Mouse (Mus musculus) liver, embryonic 14.5 days (tissue): ENCODE data around the gene Pdpk1. TPM values are rescaled to one million over a fixed set of nuclear protein-coding genes. Genes with fewer than 3 reads are reported as not detected.

ENCODE experiments used
- ATAC-seq: fragments of 200-750 bp; cut with Nextera tagmentation; 2 replicates; pipeline ENCODE4 v1.8.0; 2017; ENCODE audit warnings: moderate number of reproducible peaks, mild to moderate bottlenecking, moderate library complexity; ENCODE audit not compliant: insufficient read depth
- DNase-seq, 3 experiments: peaks; one replicate each; pipeline ENCODE4 v3.0.0-alpha.2; 2012 to 2013; ENCODE audit warnings: low read depth in 3 of 3, low spot score in 3 of 3
- H3K27ac ChIP-seq: fragments of 300-500 bp; sonication (generic); 2 replicates; pipeline ENCODE4 v1.5.1; 2014; ENCODE audit warnings: moderate library complexity, mild to moderate bottlenecking, control low read depth, inconsistent platforms
- H3K27me3 ChIP-seq: fragments of 300-500 bp; sonication (generic); 2 replicates; pipeline ENCODE4 v1.6.1; 2014; ENCODE audit warnings: mild to moderate bottlenecking, low read length, moderate library complexity; ENCODE audit not compliant: control insufficient read depth, insufficient read depth
- H3K36me3 ChIP-seq: fragments of 300-500 bp; sonication (generic); replicated peaks from 2 replicates; pipeline ENCODE4 v1.6.1; 2014; ENCODE audit warnings: low read depth; ENCODE audit not compliant: control insufficient read depth, insufficient read depth
- H3K4me1 ChIP-seq, 2 experiments: fragments of 200-500 bp in 1 of 2; fragments of 300-500 bp in 1 of 2; sonication (generic) in 1 of 2; replicated peaks; 2 replicates each; pipeline ENCODE4 v1.6.1; 2012 to 2014; ENCODE audit warnings: antibody characterized with exemption in 1 of 2, inconsistent platforms in 1 of 2, low read length in 1 of 2; ENCODE audit not compliant: control insufficient read depth in 2 of 2, insufficient read depth in 2 of 2
- H3K4me2 ChIP-seq: fragments of 300-500 bp; sonication (generic); 2 replicates; pipeline ENCODE4 v1.6.1; 2014; ENCODE audit warnings: low read depth, mild to moderate bottlenecking, control low read depth, moderate library complexity
- H3K4me3 ChIP-seq, 2 experiments: fragments of 200-500 bp in 1 of 2; fragments of 300-500 bp in 1 of 2; sonication (generic) in 1 of 2; 2 replicates each; pipeline ENCODE4 v1.5.1; 2012 to 2014; ENCODE audit warnings: low read depth in 2 of 2, low read length in 2 of 2, mild to moderate bottlenecking in 2 of 2, control low read depth in 1 of 2, inconsistent platforms in 1 of 2, moderate library complexity in 1 of 2; ENCODE audit not compliant: insufficient read depth in 1 of 2
- H3K9ac ChIP-seq: fragments of 300-500 bp; sonication (generic); replicated peaks from 2 replicates; pipeline ENCODE4 v1.6.1; 2014; ENCODE audit warnings: mild to moderate bottlenecking, control low read depth, moderate library complexity
- H3K9me3 ChIP-seq: fragments of 300-500 bp; sonication (generic); 2 replicates; pipeline ENCODE4 v1.6.1; 2016; ENCODE audit warnings: low read length, mixed read lengths; ENCODE audit not compliant: control insufficient read depth
- CTCF ChIP-seq: IDR thresholded peaks from 2 replicates; pipeline ENCODE4 v1.5.1; 2016; ENCODE audit warnings: antibody characterized with exemption, low read depth, control low read depth
- EP300 ChIP-seq: IDR thresholded peaks from 2 replicates; pipeline ENCODE4 v1.6.1; 2016; ENCODE audit warnings: antibody characterized with exemption, low read depth
- WGBS: fragments of 180-500 bp; shearing (Covaris S2); extraction: QIAGEN DNeasy Blood & Tissue Kit; methylation state at CpG from one replicate; pipeline ENCODE4 v1.1.7; 2014; ENCODE audit not compliant: insufficient replicate concordance; 5-methylcytosine and 5-hydroxymethylcytosine counted together
- polyA plus RNA-seq, 2 experiments: library from polyadenylated mRNA; depleted of rRNA in 1 of 2; stranded (reverse) in 1 of 2; unstranded in 1 of 2; fragments of >200 nt; fragmentation: Nextera tagmentation in 1 of 2; extraction: Ambion mirVana in 1 of 2; gene quantifications; 2 replicates each; pipeline versions ENCODE4 v1.2.1 to v1.2.3; 2012 to 2014

Gene Pdpk1
- polyA plus RNA-seq, 2 experiments: 9.7 to 24.5 TPM

DNA sequence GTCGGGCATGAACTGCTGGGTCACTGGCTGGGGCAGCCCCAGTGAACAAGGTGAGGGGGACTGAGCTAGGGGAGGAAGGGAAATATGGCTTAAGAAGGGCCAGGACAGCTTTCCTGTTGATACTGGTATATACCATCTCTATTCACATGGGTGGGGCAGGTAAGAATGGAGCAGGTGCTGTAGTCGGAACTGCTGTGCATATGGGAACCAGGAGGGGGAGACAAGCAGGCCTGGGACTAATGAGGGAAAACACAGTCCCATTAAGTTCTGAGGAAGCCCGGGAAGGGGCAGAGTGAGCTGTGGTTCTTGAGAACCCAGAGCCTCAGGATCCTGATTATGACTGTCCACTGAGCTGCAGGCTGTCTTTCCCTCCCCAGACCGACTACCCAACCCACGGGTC lies 106.2 kb downstream of the Pdpk1 start:
- no peak for TF ChIP-seq CTCF
- TF ChIP-seq EP300: no peak
- no peak overlapping the region for H3K4me3 ChIP-seq
- H3K4me1 ChIP-seq: no peaks in the 10 kb centered on the region
- DNase-seq (no peak), ATAC-seq (no peak)
- H3K4me2 ChIP-seq: no peak overlapping the region
- no peaks in the 10 kb centered on the region for H3K27me3 ChIP-seq
- H3K9me3 ChIP-seq: no peaks in the 10 kb centered on the region
- WGBS: 41% methylated on average over 5 of the region's 5 CpGs
- H3K27ac ChIP-seq: no peak overlapping the region
- peaks cover 4% of the 10 kb centered on the region for H3K36me3 ChIP-seq
- no peak overlapping the region for H3K9ac ChIP-seq

DNA sequence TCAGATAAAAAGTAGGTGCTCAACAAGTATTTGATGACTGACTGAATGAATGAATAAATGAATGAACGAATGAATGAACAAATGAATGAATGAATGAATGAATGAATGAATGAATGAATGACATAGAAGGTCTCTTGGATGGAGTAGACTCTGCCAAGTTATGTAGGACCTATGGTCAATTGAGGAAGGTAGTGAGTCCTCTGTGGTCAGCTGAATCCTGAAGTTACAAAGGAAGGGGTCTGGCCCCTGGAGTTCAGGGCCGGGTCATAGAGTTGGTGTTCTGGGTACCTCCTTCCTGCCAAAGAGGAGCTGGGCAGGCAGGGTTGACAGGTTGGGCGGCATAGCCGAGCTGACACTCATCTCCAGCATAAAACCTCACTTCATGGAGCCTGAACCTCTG lies 112.9 kb downstream of the Pdpk1 start, which contains the start of gene Prss27:
Gene Prss27 (plus strand): TSS at position 301 of the 400 bp plus-strand sequence.
- H3K4me2 ChIP-seq: no peak within 1 kb of the TSS
- DNase-seq: no peak
- no peaks in the 10 kb centered on the region for H3K27me3 ChIP-seq
- H3K4me1 ChIP-seq: no peaks in the 10 kb centered on the region
- no peak for TF ChIP-seq EP300
- no peak for TF ChIP-seq CTCF
- no peaks in the 10 kb centered on the region for H3K36me3 ChIP-seq
- no peak for ATAC-seq
- WGBS: 42% methylated on average over 4 of the region's 4 CpGs
- no peaks in the 10 kb centered on the region for H3K9me3 ChIP-seq
- no peak within 1 kb of the TSS for H3K9ac ChIP-seq
- H3K27ac ChIP-seq: no peak within 1 kb of the TSS
- no peak within 1 kb of the TSS for H3K4me3 ChIP-seq

DNA sequence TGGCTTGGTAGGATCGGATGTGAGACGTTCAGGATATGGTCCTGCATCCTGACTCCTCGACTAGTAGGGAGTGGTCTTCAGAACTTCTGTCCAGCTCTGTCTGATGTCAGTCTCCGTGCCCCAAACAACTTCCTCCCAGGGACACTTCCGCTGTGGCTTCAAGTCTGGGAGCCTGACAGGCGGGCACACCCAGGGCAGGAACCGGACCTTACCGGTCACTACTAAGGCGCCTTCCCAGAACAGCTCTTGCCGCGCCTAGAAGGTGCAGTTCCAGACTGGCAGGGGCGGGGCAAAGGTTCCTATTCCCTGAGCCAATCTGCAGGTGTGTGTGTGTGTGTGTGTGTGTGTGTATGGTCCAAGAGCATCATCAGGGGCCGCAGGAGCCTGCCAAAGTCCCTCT lies 113.4 kb downstream of the Pdpk1 start:
- Histone ChIP-seq H3K9ac (no peak overlapping the region), H3K9me3 (no peaks in the 10 kb centered on the region), H3K36me3 (no peaks in the 10 kb centered on the region), H3K4me2 (no peak overlapping the region), H3K4me1 (no peaks in the 10 kb centered on the region), H3K27me3 (no peaks in the 10 kb centered on the region), H3K4me3 (no peak overlapping the region), H3K27ac (no peak overlapping the region)
- TF ChIP-seq CTCF (no peak), EP300 (no peak)
- WGBS: 30% methylated on average over 13 of the region's 13 CpGs
- ATAC-seq (no peak), DNase-seq (no peak)

DNA sequence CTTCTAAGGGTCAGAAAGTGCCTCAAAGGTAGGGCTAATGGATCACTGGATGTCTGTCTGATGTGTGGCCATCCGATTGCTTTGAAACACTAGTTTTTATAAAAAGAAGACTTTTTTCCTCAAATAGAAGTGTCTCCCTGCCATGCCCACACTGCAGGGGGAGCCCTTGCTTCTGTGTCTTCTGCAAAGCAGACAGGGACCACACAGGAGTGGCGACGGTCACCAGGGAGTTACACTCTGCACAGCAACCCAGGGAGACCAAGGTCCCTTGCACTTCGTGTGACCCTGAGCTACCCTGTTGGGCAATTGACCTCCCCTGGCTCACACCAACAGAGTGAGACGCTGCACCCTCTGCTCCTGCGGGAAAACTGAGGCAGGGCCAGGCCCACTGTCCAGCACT lies 113.8 kb downstream of the Pdpk1 start:
- Histone ChIP-seq H3K27me3 (no peaks in the 10 kb centered on the region), H3K4me2 (no peak overlapping the region), H3K4me3 (no peak overlapping the region), H3K4me1 (no peaks in the 10 kb centered on the region), H3K27ac (no peak overlapping the region), H3K9me3 (no peaks in the 10 kb centered on the region), H3K36me3 (no peaks in the 10 kb centered on the region), H3K9ac (no peak overlapping the region)
- ATAC-seq: no peak
- DNase-seq: no peak
- WGBS: 34% methylated on average over 6 of the region's 6 CpGs
- TF ChIP-seq EP300 (no peak), CTCF (peak; percentile 35; the same call in 1 of the 2 replicates)

- Histone ChIP-seq H3K27ac (no peak overlapping the region), H3K4me2 (no peak overlapping the region), H3K4me3 (no peak overlapping the region), H3K9ac (no peak overlapping the region), H3K4me1 (no peaks in the 10 kb centered on the region), H3K27me3 (no peaks in the 10 kb centered on the region), H3K9me3 (no peaks in the 10 kb centered on the region), H3K36me3 (no peaks in the 10 kb centered on the region)
- no peak for TF ChIP-seq CTCF
- TF ChIP-seq EP300: no peak
- WGBS: 53% methylated on average over 7 of the region's 7 CpGs
- DNase-seq (no peak), ATAC-seq (no peak)
These were observed 115.6 kb downstream of the Pdpk1 start for GRCm38 (mm10) chr17:24035087-24035486.
